Mouse (Mus musculus) brain, embryonic 18.5 days (tissue): ENCODE measurements around the gene Ssbp3.
A peak's percentile ranks its signal among the peaks of the same experiment; 100 is the strongest.

Experiments used
- DNase-seq: peaks from one replicate; pipeline ENCODE4 v3.0.0-alpha.2; 2012; ENCODE audit warnings: low read depth, low spot score

Ssbp3 gene

GRCm38 (mm10) chr4:106985899-106986832 lies 75.7 kb downstream of the Ssbp3 start:
- no peak for DNase-seq

DNA sequence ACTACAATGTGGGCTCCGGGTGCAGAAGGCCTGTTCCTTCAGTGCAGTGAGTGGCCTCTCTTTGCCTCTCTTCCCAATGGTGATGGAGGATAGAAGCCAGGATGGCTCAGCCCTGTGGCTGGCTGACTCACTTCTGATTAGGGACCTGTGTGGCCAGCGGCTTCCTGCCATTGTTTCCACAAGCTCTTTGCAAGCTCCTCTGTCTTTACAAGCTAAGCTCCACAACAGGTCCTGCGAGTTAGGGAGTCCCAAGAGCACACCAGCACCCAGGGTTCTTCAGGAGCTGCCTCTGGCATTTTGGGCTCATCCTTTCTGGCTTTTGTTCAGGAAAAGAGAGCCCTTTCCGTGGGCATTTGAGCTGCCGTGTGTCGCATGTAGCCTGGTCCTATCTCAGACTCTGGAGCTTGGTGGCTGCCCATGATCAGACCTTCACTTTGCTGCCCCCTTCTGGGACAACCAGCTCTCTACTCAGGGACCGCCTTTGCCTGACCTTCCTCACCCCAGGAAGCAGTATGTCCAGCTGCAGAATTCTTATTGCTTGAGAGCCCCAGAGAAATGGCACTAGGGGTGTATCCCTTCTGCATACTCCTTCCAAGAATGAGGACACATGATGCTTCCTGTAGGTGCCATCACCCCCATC lies 77.3 kb downstream of the Ssbp3 start:
- no peak for DNase-seq

DNA sequence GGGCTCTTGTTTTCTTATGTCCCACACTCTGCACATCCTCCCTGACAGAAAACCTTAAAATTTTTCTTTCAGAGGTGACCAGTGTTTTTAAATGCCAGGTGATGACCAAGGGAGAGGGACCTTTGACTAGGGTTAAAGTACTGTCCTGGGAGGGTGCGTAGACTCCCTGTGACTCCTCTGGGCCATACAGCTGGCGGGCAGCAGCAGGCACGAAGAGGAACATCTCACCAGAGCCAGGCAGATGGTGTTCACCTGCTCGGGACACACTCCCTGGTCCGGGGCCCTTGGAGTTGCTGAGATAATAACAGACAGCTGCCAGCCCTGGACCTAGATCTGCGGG lies 78.4 kb downstream of the Ssbp3 start:
- DNase-seq = no peak

DNA sequence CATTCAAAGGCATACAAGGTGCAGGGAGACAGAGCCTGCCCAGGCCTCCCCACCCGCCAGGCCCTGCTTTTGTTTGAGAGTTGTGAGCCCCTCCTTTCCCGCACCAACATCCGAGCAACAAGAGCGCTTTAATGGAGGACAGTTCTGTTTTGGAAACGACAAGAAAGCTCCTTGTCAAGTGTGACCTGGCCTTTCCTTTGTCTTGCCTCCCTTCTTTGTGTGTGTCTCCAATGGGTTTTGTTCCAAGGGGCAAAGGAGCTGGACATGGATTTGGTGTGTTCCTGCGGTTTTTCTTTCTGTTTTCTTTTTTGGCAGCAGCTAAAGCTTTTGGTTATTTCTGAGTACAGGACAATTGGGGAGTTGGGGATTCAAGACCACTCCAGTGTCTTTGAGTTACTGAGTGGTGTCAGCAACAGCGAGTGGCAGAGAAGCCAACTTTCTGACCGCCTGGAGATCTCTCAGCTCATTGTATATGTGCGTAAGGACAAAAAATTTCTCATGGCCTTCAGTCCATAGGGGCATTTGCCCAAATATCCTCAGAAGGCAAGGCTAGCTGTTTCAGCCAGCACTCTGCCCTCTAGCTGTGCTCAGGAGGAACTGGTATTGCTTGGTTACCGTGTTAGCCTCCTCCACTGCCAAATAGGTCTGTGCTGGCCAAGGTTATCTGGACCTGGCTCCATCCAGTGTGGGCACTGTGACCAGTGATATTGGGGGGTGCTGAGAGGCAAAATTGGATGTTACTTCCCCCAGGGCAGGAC lies 78.9 kb downstream of the Ssbp3 start:
- peak; percentile 34 for DNase-seq

GRCm38 (mm10) chr4:106993053-106993452 lies 82.6 kb downstream of the Ssbp3 start:
- no peak for DNase-seq

DNA sequence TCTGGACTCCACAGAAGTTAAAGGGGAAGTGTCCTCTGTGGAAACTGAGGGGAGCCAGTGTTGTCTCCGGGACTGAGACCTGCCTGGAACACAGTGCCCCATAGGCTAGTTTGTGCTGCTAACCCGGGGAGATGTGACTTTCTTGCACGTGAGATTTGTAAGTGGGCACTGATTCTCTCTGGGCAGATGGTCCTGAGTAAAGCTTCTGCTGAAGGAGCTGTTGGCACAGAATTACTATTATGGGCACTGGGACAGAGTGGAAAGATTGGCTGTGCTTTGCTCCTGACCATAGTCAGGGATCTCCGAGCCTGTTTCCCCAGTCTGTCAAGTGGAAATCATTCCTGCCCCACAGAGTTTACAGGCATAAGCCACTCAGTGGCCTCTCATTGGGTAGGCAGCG lies 83.8 kb downstream of the Ssbp3 start:
- DNase-seq = no peak

DNA sequence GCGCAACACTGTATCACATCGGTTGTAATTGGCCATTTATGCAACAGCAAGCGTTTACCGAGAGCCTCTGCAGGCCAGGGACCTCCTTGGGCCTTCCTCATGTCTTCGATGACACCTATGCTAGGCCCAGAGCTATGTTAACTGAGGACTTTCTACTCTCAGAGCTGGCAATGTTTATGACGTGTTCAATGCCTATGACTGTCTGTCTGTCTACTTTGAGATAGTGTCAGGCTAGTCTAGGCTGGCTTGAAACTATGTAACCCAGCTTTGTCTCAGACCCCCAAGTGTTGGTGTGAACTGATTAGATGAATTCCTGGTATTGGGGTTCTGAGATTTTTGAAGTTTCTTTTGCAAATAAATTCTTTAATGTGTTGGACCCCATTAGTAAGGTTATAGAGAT lies 84.6 kb downstream of the Ssbp3 start:
- DNase-seq = no peak

DNA sequence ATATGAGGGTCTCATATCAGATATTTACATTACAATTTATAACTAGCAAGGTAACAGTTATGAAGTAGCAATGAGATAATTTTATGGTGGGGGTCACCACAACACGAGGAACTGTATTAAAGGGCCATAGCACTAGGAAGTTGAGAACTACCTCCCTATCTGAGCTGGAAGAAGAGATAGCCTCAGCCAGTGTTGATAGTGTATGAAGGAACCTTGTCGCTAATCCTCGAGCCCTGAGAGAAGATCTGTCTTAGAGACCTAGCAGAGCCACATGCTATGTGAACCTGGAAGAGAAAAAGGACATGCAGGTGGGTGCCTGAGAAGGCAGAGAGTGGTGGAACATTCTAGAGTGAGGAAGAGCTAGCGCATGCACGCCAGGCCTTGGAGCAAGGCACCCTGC lies 85.0 kb downstream of the Ssbp3 start:
- DNase-seq = no peak

GRCm38 (mm10) chr4:106996305-106997076 lies 86.0 kb downstream of the Ssbp3 start:
- DNase-seq = no peak

DNA sequence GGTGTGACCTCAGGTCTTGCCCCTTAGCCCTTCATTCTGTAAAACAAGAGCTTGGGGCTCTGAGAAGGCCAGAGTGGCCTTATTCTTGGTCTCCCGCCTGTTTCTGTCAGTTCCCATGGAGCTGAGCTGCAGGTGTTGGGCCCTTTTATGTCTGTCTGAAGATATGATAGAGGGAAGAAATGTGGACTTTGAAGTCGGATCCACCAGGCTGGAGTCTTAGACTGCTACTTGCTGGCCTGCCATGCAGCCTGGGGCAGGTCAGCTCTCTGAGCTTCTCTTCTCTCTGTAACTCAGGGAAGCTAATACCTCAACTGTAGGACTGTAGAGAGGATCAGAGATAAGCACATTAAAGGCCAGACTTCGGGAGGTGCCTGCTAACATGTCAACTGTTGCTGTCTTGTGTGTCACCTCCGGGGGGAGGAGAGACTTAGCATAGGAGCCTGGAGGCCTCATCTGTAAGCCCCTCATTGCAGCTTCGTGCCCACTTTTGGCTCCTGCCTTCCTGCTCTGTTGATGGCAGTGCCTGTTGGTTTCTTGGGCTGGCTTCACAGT lies 90.8 kb downstream of the Ssbp3 start:
- DNase-seq = no peak

DNA sequence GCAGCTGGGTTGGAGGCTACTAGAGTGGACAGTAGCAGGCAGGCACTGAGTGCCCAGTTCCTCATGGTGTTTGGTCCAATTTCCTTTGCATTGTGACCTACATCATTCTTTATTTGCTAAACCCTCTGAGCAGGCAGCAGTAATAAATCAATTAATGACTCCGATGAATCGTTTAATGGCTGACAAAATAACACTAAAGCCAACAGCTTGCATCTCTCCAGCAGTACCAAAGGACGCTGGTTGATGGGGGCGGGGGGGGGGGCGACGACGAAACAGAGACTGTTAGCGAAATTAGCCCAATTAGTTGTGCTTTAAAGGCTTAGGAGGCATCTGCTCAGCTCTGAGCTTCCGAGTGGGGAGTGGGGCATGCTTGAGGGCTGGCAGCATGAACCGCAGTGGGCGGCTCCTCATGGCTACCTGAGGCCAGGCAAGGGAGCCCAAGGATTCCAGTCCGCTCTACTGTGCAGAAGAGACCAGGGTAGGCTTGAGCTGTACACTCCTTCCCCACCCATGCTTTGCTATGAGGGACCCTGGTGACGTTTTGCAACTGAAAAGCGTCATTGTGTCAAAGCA lies 91.5 kb downstream of the Ssbp3 start:
- DNase-seq = no peak

- no peak for DNase-seq
These were observed 92.1 kb downstream of the Ssbp3 start for GRCm38 (mm10) chr4:107002517-107003165.

DNA sequence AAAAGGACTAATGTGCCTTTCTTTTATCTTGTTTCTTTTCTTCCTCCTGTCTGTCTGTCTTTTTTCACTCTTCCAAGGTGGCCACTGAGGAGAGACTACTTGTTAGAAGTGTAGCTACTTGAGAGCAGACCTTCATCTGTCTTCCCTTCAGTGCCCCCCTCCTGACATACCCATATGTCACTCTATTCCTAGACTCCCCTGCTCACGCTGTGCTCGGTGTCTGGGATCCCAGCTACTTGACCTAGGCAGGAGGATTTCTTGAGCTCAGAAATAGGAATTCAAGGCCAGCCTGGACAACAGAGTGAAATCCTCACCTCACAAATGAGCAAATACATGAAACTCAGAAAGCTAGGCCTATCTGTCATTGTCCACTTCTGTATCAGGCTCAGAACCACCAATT lies 92.7 kb downstream of the Ssbp3 start:
- DNase-seq = no peak

- DNase-seq = no peak
These were observed 93.3 kb downstream of the Ssbp3 start for GRCm38 (mm10) chr4:107003786-107004185.

DNA sequence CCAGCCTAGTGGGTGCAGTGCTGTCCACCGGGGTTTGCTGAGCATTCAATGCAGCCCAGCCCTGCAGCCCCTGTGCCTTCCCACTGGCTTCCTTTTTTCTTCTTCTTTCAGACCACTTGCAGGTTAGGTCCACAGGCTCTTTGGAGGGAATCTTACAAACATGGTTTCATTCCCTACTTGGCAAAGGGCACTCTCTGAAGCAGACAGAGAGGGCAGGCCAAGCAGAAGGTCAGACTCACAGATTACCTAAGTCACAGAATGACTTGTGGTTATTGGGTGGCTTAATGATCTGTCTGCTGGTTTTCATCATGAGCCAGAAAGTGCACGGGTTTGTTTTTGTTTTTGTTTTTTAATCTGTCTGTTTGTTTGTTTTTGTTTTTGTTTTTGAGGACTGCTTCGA lies 93.8 kb downstream of the Ssbp3 start:
- DNase-seq = no peak

DNA sequence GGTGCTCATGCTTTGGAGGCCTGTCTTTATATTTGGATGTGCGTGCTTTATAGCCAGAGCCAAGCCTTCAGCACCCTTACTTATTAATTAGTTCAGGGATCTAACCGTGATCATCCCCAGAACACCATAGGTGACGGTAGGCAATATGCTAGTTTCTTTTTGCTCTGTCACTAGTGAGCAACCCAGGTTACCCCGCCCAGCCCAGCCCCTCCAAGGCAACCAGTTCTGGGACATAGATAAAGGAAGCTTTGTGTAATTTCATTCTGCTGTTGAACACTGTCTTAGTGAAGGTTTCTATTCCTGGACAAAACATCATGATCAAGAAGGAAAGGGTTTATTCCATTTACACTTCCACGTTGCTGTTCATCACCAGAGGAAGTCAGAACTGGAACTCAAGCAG lies 94.7 kb downstream of the Ssbp3 start:
- no peak for DNase-seq

GRCm38 (mm10) chr4:107006229-107006628 lies 95.7 kb downstream of the Ssbp3 start:
- DNase-seq = no peak

GRCm38 (mm10) chr4:107006807-107007206 lies 96.3 kb downstream of the Ssbp3 start:
- no peak for DNase-seq

- DNase-seq = no peak
These were observed 96.9 kb downstream of the Ssbp3 start for GRCm38 (mm10) chr4:107007359-107007758.

DNA sequence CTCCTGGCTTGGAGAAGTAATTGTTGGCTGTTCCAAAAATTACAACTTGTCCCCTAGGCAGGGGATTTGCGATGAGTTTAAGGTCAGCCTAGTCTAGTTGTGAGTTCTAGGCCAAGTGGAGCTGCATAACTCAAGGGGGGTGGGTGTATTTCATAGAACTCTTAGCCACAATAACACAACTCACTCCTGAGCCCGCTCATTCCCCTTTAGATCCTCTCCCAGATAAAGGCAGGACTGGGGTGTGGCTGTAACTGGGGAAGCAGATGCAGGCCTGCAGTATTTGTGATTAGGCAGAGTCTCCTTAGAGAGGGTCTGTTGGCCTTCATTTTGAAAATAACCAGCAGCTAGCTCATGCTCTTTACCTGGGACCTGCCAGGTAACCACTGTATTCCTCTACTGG lies 97.7 kb downstream of the Ssbp3 start:
- DNase-seq = no peak

- no peak for DNase-seq
These were observed 99.0 kb downstream of the Ssbp3 start for GRCm38 (mm10) chr4:107009548-107009947.
